ENCODE assay signal across 9 mouse cellular contexts in genomic region chr5:108903134-108903923, GRCm38 (mm10). TPM values are rescaled to one million over a fixed set of nuclear protein-coding genes. Genes with fewer than 3 reads are reported as not detected.
A peak's percentile ranks its signal among the peaks of the same experiment; 100 is the strongest.
DNase-seq lines count a peak whose midpoint lies in the region; ATAC-seq and TF ChIP-seq lines count a peak whose summit lies in the region.
"Not testable (repeated sequence)": the region's sequence is repeated elsewhere in the genome, so short reads cannot be mapped to it uniquely, and the experiment has no call there.
"Had no signal": no experiment of that assay in that cellular context is flagged by ENCODE, and none has a peak within 500 bp of the region (broad histone marks: within the 10 kb centered on the region; RNA-seq: fewer than 3 reads in every experiment).

No protein-coding gene starts in this region.

- H3K9me3 ChIP-seq in hindbrain, embryonic 12.5 days (replicated peaks); liver, embryonic 15.5 days (replicated peaks): not testable (repeated sequence)

- not testable (repeated sequence) for H3K36me3 ChIP-seq in hindbrain, embryonic 12.5 days; liver, embryonic 15.5 days (replicated peaks); testis, adult 2 months (ENCODE audit: control insufficient read depth, insufficient read depth, low read length)

- peak overlapping the region; percentile 43 for H3K4me2 ChIP-seq in hindbrain, embryonic 12.5 days (replicated peaks)
- 0 out of 2 replicates have a peak overlapping the region, but pooled peaks have one; percentile 10 for H3K4me2 ChIP-seq in liver, embryonic 15.5 days

- H3K27ac ChIP-seq in gastrocnemius, adult 2 months: peak overlapping the region; percentile 73
- H3K27ac ChIP-seq in hindbrain, embryonic 12.5 days; liver, embryonic 15.5 days (replicated peaks); testis, adult 2 months (ENCODE audit: control insufficient read depth, insufficient read depth, low read depth, low read length): not testable (repeated sequence)

- POLR2A ChIA-PET in Patski (lab: Charles Lee): not testable (repeated sequence)

- H3K4me3 ChIP-seq in gastrocnemius, adult 2 months: peak overlapping the region; percentile 61
- peak overlapping the region; percentile 25 for H3K4me3 ChIP-seq in hindbrain, embryonic 12.5 days
- H3K4me3 ChIP-seq in liver, embryonic 15.5 days (replicated peaks): not testable (repeated sequence)
- peak overlapping the region; percentile 54 for H3K4me3 ChIP-seq in testis, adult 2 months (ENCODE audit: control insufficient read depth, low read depth, low read length)

- WGBS in hindbrain, embryonic 12.5 days: 3% methylated on average over 32 of the region's 65 CpGs
- WGBS in liver, embryonic 15.5 days (ENCODE audit: insufficient replicate concordance): 3% methylated on average over 39 of the region's 65 CpGs

- H3K9ac ChIP-seq in hindbrain, embryonic 12.5 days; liver, embryonic 15.5 days: not testable (repeated sequence)

- intact Hi-C loops in gastrocnemius, adult 2 months (cut with DNase I): not testable (repeated sequence)

- H3K4me1 ChIP-seq in hindbrain, embryonic 12.5 days; liver, embryonic 15.5 days (replicated peaks); testis, adult 2 months (ENCODE audit: control insufficient read depth, insufficient read depth, low read length): not testable (repeated sequence)

- H3K27me3 ChIP-seq in Patski; hindbrain, embryonic 12.5 days; liver, embryonic 15.5 days; testis, adult 2 months (ENCODE audit: control insufficient read depth, insufficient read depth, low read length): not testable (repeated sequence)

- in situ Hi-C loops in Patski (cut with MboI; ENCODE audit: low pct_unique_long_range_greater_than_20kb): not testable (repeated sequence)

- CTCF ChIA-PET in Patski (lab: Charles Lee): not testable (repeated sequence)

- DNase-seq in Patski (ENCODE audit: low read depth, low spot score): not testable (repeated sequence)
- DNase-seq in embryo, embryonic 10.5 days (ENCODE audit: low spot score): peak; percentile 0
- peak; percentile 23 for DNase-seq in gastrocnemius, adult 2 months
- DNase-seq in layer of hippocampus, adult 18-20 months (ENCODE audit: low spot score in 2 of 2): peak; percentile 4 to 16
- peak; percentile 17 for DNase-seq in neural tube, embryonic 10.5 days (ENCODE audit: extremely low spot score, low spot score)

- peak; percentile 82 for ATAC-seq in Patski
- ATAC-seq in hindbrain, embryonic 12.5 days (ENCODE audit: low FRiP score): peak; percentile 99
- ATAC-seq in liver, embryonic 15.5 days (ENCODE audit: insufficient read depth): peak; percentile 91

- not testable (repeated sequence) for TF ChIP-seq POLR2A in testis, adult 2 months (IDR thresholded peaks at IDR 0.05; ENCODE audit: control insufficient read depth, low read depth, low read length)

- TF ChIP-seq CTCF in Patski (IDR thresholded peaks at IDR 0.05); gastrocnemius, adult 2 months (IDR thresholded peaks at IDR 0.05); testis, adult 2 months (IDR thresholded peaks at IDR 0.05; ENCODE audit: control insufficient read depth, insufficient read depth, insufficient replicate concordance, low read depth, low read length): not testable (repeated sequence)

RNA-seq across cellular contexts. Expression of gene Vmn2r9, which starts 50.9 kb away (rescaled TPM):
- polyA plus RNA-seq in Patski (2021): not detected
- total RNA-seq in gastrocnemius, adult 2 months (2021): not detected
- not detected in 2 replicates for polyA plus RNA-seq in hindbrain, embryonic 12.5 days (2016; fragmentation: Nextera tagmentation; extraction: Ambion mirVana)
- not detected for total RNA-seq in layer of hippocampus, adult 18-20 months (2021)
- polyA plus RNA-seq in liver, embryonic 15.5 days (2015; fragmentation: Nextera tagmentation; extraction: Ambion mirVana): not detected in 2 replicates
- polyA plus RNA-seq in testis, adult 2 months (2012; rRNA removed): not detected in 2 replicates
- polyA plus RNA-seq: spleen, adult 2 months had no signal
